Mouse (Mus musculus) kidney, postnatal 25 days (tissue): ENCODE data around the gene Erich6.
"Not testable (repeated sequence)": the region's sequence is repeated elsewhere in the genome, so short reads cannot be mapped to it uniquely, and the experiment has no call there.

Experiments
- DNase-seq, 2 experiments: peaks; one replicate each; pipeline ENCODE4 v3.0.0; 2021; ENCODE audit warnings: mixed read lengths in 2 of 2

Gene Erich6

DNA sequence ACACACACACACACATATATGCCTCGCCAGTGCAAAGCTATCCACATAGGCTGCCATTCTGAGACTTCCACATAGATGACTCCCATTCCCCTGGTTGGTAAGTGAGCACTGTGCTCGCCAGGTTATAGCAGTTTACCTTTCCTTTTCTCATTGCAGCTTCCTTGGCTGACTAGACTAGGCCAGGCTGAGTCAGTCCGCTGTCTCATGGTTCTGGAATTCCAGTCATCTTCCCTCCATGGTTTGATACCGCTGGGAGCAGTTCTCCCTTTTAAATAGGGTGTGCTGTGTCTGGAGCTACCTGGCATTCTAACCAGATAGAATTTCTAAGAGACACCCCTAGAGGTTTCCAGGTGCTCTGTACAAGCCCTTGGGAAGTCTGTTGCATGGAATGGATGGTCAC lies 9.2 kb upstream of the Erich6 start:
- no peak for DNase-seq

DNA sequence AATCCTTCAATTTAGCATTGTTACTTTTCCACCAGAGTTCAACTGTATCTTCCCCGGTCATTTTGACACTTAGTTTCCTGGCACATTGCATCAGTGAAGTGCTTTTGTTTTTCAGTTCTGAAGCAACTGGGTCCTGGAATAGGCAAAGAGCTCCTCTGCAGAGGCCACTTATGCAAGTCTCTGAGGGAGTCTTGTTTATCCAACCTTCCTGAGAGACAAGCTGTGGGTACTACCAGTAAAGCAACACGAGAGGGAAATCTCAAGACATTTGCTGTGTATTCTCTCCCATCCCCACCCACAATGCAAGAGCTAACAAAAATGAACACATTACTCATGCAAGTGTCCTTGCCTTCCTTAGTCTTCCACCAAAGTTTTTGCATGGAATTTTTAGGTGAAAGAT lies 5.3 kb downstream of the Erich6 start:
- DNase-seq: no peak

DNA sequence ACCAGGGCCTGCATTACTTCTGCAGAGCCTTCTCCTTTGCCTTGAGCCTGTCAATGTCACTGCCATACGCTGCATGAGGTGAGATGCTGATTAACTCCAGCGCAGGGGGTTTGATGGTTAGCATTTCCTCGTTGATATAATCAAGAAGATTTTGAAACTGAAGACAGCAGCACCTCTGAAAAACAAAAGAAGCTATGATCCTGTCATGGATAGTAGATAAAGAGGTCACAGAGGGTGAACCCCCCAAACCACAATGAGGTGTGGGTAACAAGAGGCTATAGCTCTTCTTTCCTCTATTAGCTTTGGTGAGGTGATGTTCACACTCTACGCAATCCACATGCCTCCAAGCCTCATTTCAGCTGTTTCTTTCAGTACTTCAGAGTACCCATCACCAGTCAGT lies 12.0 kb downstream of the Erich6 start:
- no peak for DNase-seq

DNA sequence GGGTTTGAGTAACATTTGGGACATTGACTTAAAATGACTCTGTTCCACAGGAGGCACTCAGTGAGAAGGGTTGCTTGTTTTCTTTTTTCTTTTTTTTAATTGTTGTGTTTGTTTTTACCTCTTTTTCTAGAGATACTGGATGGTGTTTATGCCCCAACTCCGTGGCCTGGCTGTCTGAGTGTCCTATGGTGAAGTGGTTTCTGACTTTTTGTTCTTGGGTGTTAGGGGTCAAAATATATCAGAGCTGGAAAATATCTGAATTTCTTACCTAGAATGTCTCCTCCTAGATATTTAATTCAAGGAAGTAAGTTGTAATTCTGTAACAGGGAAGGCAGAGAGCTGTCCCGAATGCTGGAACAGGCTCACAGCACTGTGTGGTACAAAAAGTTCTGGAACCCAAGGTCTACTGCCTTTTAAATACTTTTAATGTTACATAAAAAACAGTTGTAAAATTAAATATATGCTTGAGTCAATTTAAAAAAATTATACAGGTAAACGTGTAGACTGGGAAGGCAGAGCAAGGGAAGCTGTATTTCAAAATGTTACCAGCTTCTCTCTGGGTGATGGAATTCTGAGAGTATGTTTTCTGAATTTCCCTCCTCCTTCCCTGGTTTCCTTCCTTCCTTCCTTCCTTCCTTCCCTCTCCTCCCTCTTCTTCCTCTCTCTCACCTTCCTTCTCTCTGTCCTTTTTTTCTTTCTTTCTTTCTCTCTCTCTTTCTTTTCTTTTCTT lies 14.2 kb downstream of the Erich6 start:
- no peak for DNase-seq

DNA sequence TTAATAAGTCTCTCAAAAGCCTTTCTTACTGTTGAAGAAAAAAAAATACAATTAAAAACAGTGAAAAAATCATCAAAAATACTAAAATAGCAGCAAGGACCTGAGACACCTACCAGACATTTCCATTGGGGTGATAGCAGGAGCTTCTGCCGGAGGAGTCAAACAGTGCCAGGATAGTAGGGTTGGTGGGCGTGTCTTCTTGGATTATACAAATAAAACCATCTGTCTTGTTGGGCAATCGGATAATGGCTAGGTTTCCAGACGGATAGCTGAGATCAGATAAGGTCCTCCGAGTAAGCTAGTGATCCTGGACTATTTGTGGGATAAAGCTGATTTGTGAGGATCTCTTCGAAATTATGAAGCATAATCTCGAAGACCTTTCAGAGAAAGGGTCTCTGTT lies 15.9 kb downstream of the Erich6 start:
- no peak for DNase-seq

DNA sequence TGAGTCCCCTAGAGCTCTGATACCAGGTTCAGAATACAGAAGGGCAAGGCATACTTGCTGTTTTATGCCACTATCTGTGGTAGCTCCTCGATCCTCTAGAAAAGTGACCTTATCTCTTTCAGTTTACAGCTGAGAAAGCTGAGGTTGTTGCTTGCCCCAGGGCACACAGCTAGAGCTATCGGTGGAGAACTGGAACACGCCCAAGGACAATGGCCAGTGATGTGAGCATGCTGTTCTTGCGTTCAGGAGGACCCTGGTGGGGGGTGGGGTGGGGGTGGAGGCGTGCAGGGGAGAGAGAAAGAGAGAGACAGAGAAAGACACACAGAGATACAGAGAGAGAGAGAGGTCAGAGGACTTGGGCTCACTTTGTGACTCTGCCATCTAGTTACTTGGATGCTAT lies 27.0 kb downstream of the Erich6 start:
- no peak for DNase-seq

DNA sequence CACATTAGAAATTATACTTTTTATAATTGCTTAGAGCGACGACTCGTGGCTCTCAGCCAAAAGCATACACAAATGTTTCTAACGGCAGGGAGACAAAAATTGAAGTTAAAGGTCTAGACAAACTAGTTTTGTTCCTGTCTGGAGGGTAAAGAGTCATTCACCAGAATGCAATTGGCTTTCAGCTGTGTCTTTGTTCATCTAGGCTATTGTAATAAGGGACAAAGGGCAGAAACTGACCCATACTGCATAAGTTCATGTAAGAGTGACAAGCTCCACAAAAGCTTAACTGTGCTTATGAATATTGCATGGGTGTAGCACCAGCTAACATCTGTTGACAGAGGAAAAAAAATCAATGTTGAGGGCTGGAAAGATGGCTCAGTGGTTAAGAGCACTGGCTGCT lies 28.5 kb downstream of the Erich6 start:
- DNase-seq: no peak

DNA sequence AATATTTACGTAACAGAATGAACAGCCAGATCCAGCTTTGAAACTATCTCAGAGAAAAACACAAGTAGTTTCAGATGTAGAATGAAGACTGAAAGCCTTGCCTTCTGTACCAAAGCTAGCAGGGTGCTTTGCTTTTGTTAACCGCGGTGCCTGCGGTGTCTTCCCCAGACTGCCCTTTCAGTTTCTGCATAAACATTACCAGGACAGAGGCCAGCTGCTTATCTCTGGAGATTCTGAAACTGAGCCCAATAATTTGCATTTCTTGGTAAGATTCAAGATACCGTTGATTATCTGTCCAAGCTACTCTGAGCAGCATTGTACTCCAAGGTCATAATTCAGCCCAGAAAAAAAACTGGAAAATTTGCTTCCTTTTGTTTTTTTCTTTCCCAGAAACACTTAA lies 43.4 kb downstream of the Erich6 start:
- DNase-seq: no peak

DNA sequence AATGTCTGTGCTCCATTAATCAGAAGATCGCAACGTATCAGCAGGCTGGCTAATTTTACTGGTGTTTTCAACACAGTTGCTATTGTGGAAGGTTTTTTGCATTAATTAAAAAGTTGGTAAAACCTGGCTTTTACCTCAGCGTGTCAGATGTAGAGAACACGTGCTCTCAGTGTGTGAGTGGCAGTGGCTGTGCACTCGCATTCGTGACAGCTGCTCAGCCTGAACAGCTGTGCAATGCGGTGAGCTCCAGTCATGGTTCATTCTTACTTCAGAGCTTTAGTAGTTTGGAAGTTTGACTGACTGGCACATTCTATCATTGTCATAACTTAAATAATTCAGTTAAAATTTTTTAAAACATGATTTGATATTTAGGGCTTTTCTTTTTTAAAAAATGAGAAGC lies 44.3 kb downstream of the Erich6 start:
- not testable (repeated sequence) for DNase-seq

DNA sequence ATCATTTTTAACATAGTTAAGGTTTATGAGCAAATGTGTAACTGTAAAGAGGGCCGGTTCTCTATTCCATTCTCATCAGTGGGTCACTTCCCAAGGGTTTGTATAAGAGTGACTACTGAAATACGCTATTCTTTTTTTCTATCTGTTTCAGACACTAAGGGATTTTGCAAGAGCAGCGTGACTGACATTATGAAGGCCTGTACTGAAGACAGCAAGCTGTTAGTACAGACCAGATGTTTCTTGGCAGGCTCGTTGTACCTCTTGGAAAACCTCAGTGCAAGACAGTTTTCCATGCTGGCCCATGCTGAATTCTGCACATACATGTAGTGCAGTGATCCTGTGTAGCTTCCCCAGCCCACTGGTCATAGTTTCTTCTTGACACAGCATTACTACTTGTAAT lies 46.5 kb downstream of the Erich6 start:
- DNase-seq: not testable (repeated sequence)

DNA sequence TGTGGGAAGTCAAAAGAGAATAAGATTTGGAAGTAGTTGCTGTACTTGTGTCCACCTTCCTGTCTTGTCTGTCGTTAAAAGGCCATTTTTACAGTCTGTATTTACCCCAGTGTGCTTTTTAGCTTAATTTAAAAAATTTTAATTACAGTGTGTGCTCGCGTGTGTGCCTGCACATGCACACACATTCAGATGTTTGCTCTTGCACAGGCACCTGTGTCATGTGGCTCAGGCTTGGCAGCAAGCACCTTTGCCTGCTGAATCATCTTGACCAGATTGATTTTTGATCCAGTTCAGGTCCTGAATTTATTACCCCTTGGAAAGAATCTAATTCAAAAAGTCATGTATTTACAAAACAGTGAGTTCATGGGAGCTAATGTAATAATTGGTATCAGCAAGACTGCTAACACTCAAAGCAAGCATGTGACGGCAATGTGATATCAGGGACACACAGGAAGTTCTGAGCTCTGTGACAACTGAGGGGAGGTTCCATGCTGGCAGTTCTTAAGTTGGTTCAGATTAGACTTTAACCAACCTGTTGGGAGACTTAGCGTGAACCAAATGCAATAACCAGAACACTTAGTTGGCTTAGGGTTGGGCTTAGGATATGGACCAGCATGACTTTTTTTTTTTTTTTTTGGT lies 54.1 kb downstream of the Erich6 start:
- DNase-seq: peak; percentile 20 to 69

DNA sequence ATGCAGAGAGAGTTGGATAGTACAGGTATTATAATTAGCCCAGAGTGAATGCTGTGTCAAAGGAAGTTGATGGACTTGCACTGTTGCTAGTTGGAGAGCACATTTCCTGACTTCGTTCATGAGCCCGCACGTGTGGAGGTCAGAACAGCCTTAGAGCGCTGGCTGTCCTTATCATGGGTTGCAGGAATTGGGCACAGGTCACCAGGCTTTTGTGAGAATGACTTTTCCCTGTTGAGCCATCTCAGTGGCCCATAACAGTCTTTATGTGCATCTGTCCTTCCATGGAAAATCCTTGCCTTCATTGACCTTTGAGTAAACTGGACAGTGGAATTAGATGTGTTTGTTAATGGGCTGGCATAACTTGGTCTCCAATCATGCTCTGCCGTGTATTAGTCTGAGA lies 54.7 kb downstream of the Erich6 start:
- peak in 1 of 2 experiments; percentile 36 for DNase-seq

DNA sequence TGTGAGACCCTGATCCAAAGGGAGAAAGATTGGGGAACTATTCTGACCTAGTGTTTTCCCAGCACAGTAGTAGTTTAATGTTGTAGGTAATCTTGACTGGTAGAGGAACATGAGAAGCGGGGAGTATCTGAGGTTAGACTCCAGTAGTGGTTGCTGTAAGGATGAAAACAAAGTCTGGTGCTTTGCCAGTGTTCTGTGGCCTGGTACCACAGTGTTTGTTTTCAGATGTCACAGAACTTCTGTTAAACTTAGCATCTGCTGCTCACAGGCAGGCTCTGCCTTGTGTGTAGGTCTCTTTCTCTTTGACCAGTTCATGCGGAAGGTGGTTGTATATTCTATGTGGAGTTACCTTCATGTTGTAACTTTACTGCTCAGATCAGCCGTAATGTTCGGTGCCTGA lies 55.5 kb downstream of the Erich6 start:
- DNase-seq: no peak

DNA sequence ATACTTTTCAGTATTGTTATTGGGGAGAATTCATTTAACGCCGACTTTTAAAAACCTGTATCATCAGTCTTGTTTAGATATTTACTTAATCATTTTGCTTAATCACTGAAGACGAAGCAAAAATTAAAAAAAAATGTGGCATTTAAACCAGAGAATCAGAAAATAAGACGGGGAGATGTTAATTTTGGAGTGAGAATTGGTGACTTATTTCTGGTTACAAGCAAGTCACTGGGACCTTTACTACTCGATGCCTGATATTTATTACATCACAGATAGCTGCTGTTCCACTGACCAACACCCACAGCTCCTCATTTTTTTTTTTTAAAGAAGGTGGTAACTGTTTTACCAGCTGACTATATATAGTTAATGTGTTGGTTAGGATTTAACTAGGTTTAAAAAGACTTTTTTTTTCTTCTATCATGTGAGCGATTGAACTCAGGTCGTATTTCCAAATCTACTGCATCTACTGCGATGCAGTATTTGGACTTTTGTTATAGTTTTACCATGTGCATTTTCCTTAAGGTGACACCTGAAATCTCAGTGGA lies 59.4 kb downstream of the Erich6 start:
- DNase-seq: no peak

DNA sequence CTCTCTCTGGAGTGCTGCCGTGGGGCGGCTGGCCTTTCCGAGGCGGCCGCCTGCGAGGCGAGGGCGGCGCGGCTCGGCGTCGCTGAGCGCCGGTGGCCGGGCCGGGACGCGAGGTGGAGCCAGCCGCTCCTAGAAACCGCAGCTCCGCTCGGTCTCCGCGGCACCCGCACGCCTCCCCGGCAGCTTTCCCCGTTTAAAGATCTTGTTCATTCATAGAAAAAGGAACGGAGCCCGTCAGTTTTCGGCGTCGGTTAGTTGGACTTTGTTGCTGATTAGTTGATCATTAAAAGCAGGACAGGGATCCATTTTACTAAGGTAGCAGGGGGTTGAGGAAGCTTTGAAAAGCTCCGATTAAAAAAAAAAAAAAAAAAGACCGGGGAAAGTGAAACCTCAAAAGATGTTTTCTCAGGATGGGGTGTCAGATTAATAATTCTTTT lies 59.9 kb downstream of the Erich6 start:
- DNase-seq: peak; percentile 61 to 75

DNA sequence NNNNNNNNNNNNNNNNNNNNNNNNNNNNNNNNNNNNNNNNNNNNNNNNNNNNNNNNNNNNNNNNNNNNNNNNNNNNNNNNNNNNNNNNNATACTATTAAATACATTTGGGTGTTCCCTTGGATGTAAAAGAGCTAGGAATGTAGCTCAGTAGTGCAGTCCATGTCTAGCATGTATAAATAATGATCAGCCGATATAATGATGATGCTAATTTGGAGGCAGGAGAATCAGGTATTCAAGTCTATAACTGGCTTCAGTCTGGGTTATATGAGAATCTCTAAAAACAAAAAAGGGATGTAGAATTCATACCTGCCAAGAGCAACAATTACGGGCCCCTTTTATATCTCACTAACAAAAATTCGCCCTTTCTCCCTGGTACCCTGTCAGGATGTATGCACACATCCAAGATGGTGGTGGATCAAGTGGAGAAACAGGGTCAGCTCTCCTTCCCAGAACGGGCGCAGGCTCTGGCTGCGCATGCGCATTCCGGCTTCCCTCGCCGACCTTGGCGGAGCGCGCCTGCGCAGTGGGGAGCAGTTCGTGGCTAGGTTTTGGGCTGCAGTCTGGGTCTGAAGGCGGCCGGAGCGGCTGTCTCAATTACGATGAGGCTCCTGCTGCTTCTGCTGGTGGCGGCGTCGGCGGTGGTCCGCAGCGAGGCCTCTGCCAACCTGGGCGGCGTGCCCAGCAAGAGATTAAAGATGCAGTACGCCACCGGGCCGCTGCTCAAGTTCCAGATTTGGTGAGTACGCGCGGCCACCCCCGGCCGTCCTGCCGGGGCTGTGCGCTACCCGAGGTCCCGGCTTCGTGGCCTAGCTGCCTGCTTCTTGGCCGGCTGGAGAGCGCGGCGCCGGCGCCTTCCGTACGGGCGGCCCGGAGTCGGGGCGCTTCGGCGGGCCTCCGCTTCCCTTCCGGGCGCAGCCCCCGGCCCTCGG lies 60.6 kb downstream of the Erich6 start, which contains the start of gene Selenot:
Gene Selenot, plus strand, starts transcription at position 500 of the 930 bp plus-strand sequence.
- DNase-seq: peak; percentile 96 to 97

DNA sequence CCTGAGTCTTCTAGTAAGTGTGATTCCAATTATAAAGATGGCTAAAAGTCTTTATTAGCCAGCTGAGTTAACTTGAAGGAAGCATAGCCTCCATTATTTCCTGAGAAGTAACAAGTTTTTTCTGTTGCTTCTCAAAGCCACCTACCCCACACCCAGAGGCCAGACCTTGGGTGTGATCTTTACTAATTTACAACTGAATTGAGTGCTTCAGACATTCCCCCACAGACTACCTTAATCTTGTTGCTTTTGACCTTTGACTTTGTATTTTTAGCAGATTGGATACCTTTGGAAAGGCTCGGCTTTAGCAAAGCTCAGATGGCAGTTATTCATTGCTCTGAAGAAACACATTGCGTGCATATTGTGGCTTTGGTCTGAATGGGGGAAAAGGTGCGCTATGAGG lies 66.2 kb downstream of the Erich6 start:
- DNase-seq: no peak
